Mouse (Mus musculus) adrenal gland, adult (tissue): ENCODE data around the gene Nynrin.

Experiments used
- DNase-seq, 2 experiments: peaks; one replicate each; pipeline ENCODE4 v3.0.0; 2022 to 2023; ENCODE audit warnings: low spot score in 1 of 2; ENCODE audit not compliant: inconsistent age in 2 of 2

Nynrin gene

DNA sequence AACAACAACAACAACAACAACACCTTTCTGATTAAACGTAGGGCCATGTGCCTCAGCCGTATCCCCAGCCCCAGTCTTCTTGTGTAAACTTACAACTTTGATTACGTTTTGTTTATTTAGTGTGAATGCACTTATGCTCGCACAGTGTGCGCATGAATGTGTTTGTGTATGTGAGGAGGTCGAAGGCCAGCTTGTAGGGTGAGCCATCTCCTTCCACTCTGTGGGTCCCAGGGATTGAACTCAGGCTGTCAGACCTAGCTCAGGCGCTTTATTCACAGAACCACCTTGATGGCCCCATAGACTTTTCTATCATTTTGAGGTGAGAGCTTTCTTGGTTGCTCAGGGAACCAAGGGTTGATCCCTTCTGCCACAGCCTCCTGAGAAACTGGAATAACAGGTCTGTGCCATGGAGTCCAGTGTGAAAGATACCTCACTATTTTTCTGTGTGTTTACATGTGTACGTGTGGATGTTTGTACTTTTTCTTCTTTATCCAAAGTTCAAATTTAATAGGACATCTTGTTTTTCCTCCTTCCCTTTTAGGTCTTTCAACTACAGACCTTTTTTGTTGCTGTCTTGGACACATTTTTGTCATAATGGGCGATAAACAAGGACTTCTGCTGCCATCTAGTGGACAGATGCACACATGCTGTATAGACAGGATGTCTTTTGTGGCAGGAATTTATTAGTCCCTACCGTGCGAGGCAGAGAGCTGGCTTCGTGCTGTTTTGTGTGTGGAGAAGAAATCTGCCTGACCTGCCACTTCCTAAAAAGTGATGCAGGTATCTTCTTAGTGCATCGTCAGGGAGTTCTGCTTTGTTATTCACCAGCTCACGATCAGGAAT, 64.7 kb downstream of the Nynrin start:
- peak; percentile 62 to 91 for DNase-seq

DNA sequence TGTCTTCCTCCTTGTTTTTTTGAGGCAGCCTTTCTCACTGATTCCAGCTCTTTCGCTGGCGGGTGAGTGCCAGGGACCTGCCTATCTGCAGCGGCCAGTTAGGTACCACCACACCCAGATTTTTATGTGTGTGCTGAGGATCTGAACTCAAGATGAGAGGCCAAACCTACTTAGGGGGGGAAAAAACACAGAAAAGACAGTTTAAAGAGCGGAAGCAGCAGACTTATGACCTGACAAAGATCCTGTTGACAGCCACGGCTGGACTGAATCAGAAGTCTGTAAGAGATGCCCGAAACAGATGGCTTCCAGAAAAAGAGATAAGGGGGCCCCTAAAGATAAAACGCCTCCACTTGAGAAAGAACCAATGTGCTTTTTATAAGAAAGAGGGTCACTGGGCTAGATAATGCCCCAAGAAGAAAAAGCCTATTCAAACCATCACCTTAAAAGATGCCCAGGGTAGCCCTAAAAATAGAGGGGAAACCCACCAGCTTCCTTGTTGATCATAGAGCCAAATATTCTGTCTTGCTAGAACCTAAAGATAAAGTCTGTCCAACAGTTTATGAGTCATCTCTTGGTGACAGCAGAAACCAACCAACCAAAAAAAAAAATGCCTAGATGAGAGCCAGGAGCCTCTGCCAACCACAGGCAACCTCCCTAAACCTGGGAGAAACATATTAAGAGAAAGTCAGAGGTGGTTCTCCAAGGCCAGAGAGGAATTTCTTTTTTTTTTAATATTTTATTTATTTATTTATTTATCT, 68.8 kb downstream of the Nynrin start:
- DNase-seq = no peak
